Mouse (Mus musculus) heart, adult 2 months (tissue): ENCODE measurements around the gene Nfatc2ip. TPM values are rescaled to one million over a fixed set of nuclear protein-coding genes. Genes with fewer than 3 reads are reported as not detected.

Experiments
- DNase-seq, 2 experiments: peaks; one replicate each; pipeline ENCODE4 v3.0.0; 2021
- H3K27ac ChIP-seq: fragments of 200-600 bp; 2 replicates; pipeline ENCODE4 v1.8.1; 2022
- H3K27me3 ChIP-seq: fragments of 200-500 bp; 2 replicates; pipeline ENCODE4 v1.6.1; 2012; ENCODE audit warnings: mild to moderate bottlenecking, low read length, inconsistent platforms, mixed read lengths; ENCODE audit not compliant: control insufficient read depth, insufficient read depth
- H3K36me3 ChIP-seq: fragments of 200-500 bp; 2 replicates; pipeline ENCODE4 v1.6.1; 2012; ENCODE audit warnings: low read length, inconsistent platforms; ENCODE audit not compliant: control insufficient read depth, insufficient read depth
- H3K4me1 ChIP-seq: fragments of 200-500 bp; 2 replicates; pipeline ENCODE4 v1.6.1; 2011; ENCODE audit warnings: low read length; ENCODE audit not compliant: control insufficient read depth, insufficient read depth
- H3K4me3 ChIP-seq: fragments of 200-600 bp; 2 replicates; pipeline ENCODE4 v1.8.1; 2022
- H3K79me2 ChIP-seq: fragments of 200-500 bp; replicated peaks from 2 replicates; pipeline ENCODE4 v1.6.1; 2012; ENCODE audit warnings: mild to moderate bottlenecking, inconsistent platforms, low read length, moderate library complexity, mixed read lengths; ENCODE audit not compliant: control insufficient read depth, insufficient read depth
- H3K9ac ChIP-seq: fragments of 200-500 bp; 2 replicates; pipeline ENCODE4 v1.6.1; 2012; ENCODE audit warnings: low read depth, mild to moderate bottlenecking, control low read depth, inconsistent platforms, low read length, mixed read lengths
- CTCF ChIP-seq: fragments of 200-600 bp; IDR thresholded peaks from 2 replicates; pipeline ENCODE4 v1.8.1; 2022; ENCODE audit warnings: antibody characterized with exemption, mild to moderate bottlenecking, moderate library complexity
- EP300 ChIP-seq: fragments of 200-500 bp; IDR thresholded peaks from 2 replicates; pipeline ENCODE4 v1.6.1; 2011; ENCODE audit warnings: low read depth, low read length, control low read depth; ENCODE audit not compliant: insufficient read depth
- POLR2A ChIP-seq: fragments of 200-500 bp; IDR thresholded peaks from 2 replicates; pipeline ENCODE4 v1.6.1; 2011; ENCODE audit warnings: mild to moderate bottlenecking, low read depth, low read length, control low read depth; ENCODE audit not compliant: insufficient read depth
- WGBS: fragments of 180-500 bp; shearing (Covaris S2); methylation state at CpG from one replicate; pipeline ENCODE4 v1.1.7; 2018; 5-methylcytosine and 5-hydroxymethylcytosine counted together
- intact Hi-C: fragments of 180-260 bp; cut with DNase I; formaldehyde crosslinking; loops from one replicate; pipeline ENCODE4 v1.15.1; 2025
- polyA plus RNA-seq: library from polyadenylated mRNA; depleted of rRNA; stranded (reverse); fragments of >200 nt; gene quantifications from 2 replicates; pipeline ENCODE4 v1.2.3, GENCODE M21; 2012
- total RNA-seq, 2 experiments: library from RNA; stranded (reverse); gene quantifications; 2 replicates each; pipeline ENCODE4 v1.2.3; 2021

Gene Nfatc2ip
- total and polyA plus RNA-seq, 3 experiments: 3.0 to 4.9 (median 4.0) TPM

GRCm38 (mm10) chr7:126351419-126351951, 45.1 kb downstream of the Nfatc2ip start:
- Histone ChIP-seq H3K4me1 (no peaks in the 10 kb centered on the region), H3K27me3 (peaks cover 2% of the 10 kb centered on the region; the same call in 1 of the 2 replicates), H3K9ac (no peak overlapping the region), H3K27ac (no peak overlapping the region), H3K36me3 (no peaks in the 10 kb centered on the region), H3K79me2 (no peaks in the 10 kb centered on the region), H3K4me3 (no peak overlapping the region)
- no peak for DNase-seq
- intact Hi-C loops: no loop called here
- WGBS: 52% methylated on average over 10 of the region's 10 CpGs
- TF ChIP-seq CTCF (no peak), EP300 (no peak), POLR2A (no peak)

GRCm38 (mm10) chr7:126350748-126351418, 45.7 kb downstream of the Nfatc2ip start:
- 67% methylated on average over 20 of the region's 20 CpGs for WGBS
- DNase-seq: no peak
- H3K4me1 ChIP-seq: no peaks in the 10 kb centered on the region
- intact Hi-C loops: no loop called here
- no peaks in the 10 kb centered on the region for H3K79me2 ChIP-seq
- no peak for TF ChIP-seq EP300
- H3K27me3 ChIP-seq: peaks cover 2% of the 10 kb centered on the region; the same call in 1 of the 2 replicates
- H3K36me3 ChIP-seq: no peaks in the 10 kb centered on the region
- no peak overlapping the region for H3K9ac ChIP-seq
- H3K27ac ChIP-seq: no peak overlapping the region
- no peak overlapping the region for H3K4me3 ChIP-seq

GRCm38 (mm10) chr7:126348293-126348692, 48.2 kb downstream of the Nfatc2ip start:
- DNase-seq: no peak
- no peaks in the 10 kb centered on the region for H3K79me2 ChIP-seq
- H3K4me3 ChIP-seq: no peak overlapping the region
- no peak overlapping the region for H3K27ac ChIP-seq
- H3K36me3 ChIP-seq: no peaks in the 10 kb centered on the region
- TF ChIP-seq CTCF (no peak), EP300 (no peak), POLR2A (no peak)
- 34% methylated on average over 8 of the region's 8 CpGs for WGBS
- peaks cover 2% of the 10 kb centered on the region; the same call in 1 of the 2 replicates for H3K27me3 ChIP-seq
- no peaks in the 10 kb centered on the region for H3K4me1 ChIP-seq
- H3K9ac ChIP-seq: no peak overlapping the region
- intact Hi-C loops: no loop called here

GRCm38 (mm10) chr7:126347098-126347497, 49.4 kb downstream of the Nfatc2ip start:
- TF ChIP-seq EP300: no peak
- no peak for TF ChIP-seq POLR2A
- TF ChIP-seq CTCF: no peak
- Histone ChIP-seq H3K79me2 (no peaks in the 10 kb centered on the region), H3K4me1 (no peaks in the 10 kb centered on the region), H3K36me3 (no peaks in the 10 kb centered on the region), H3K27ac (no peak overlapping the region), H3K27me3 (peaks cover 2% of the 10 kb centered on the region; the same call in 1 of the 2 replicates), H3K9ac (no peak overlapping the region), H3K4me3 (no peak overlapping the region)
- WGBS: 44% methylated on average over 1 of the region's 1 CpGs
- intact Hi-C loops: no loop called here
- no peak for DNase-seq

DNA sequence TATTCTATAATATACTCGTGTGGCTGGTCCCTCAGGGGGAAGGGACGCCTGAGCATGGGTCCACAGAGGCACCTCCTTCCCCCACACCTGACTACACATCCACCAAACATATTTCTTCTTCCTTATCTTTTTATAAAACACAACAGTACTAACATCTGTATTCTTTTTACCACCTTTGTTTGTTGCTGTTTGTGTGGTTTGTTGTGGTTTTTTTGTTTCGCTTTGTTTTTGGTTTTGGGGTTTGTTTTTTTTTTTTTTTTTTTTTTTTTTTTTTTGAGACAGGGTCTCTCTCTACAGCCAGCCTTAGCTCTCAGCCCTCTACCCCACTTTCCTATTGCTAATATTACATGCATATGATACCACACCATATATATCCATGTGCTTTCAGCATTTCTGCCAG, 50.6 kb downstream of the Nfatc2ip start:
- Histone ChIP-seq H3K27me3 (peaks cover 2% of the 10 kb centered on the region; the same call in 1 of the 2 replicates), H3K79me2 (no peaks in the 10 kb centered on the region), H3K4me3 (no peak overlapping the region), H3K4me1 (no peaks in the 10 kb centered on the region), H3K27ac (no peak overlapping the region), H3K9ac (no peak overlapping the region), H3K36me3 (no peaks in the 10 kb centered on the region)
- TF ChIP-seq EP300: no peak
- TF ChIP-seq POLR2A: no peak
- no peak for TF ChIP-seq CTCF
- DNase-seq: no peak
- intact Hi-C loops: no loop called here
- WGBS: 57% methylated on average over 3 of the region's 3 CpGs

DNA sequence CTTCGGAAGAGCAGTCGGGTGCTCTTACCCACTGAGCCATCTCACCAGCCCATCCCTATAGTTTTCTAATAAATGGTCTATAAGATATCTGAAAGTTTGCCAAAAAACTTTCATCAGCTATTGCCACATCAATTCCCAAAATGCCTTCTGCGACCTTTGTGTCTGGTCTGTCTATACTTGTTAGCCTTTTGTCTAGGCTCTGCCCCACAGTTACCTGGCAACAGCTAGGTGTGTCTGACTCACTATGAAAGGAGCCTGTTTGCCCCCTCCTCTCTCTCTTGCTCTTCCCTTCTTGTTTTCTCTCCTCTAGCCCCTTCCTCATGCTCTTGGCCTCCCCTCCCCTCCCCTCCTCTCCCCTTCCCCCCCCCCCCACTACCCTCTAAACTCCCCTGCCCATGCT, 51.0 kb downstream of the Nfatc2ip start:
- no peaks in the 10 kb centered on the region for H3K4me1 ChIP-seq
- DNase-seq: no peak
- peaks cover 2% of the 10 kb centered on the region; the same call in 1 of the 2 replicates for H3K27me3 ChIP-seq
- TF ChIP-seq EP300 (no peak), POLR2A (no peak), CTCF (no peak)
- H3K79me2 ChIP-seq: no peaks in the 10 kb centered on the region
- H3K36me3 ChIP-seq: no peaks in the 10 kb centered on the region
- no peak overlapping the region for H3K27ac ChIP-seq
- no peak overlapping the region for H3K4me3 ChIP-seq
- no peak overlapping the region for H3K9ac ChIP-seq
- intact Hi-C loops: no loop called here
- 57% methylated on average over 3 of the region's 3 CpGs for WGBS
